Mouse (Mus musculus): ENCODE measurements around the gene Klrk1. TPM values are rescaled to one million over a fixed set of nuclear protein-coding genes. Genes with fewer than 3 reads are reported as not detected.
"Not testable (repeated sequence)": the region's sequence is repeated elsewhere in the genome, so short reads cannot be mapped to it uniquely, and the experiment has no call there.

Klrk1 gene
- 0.04 and 0.13 TPM in 2 replicates for polyA plus RNA-seq (2016; fragmentation: Nextera tagmentation; extraction: Ambion mirVana)

- H3K4me3 ChIP-seq: no peak within 1 kb of the TSS
- WGBS: 82% methylated on average over 4 of the region's 4 CpGs
- no peak for DNase-seq (ENCODE audit: low spot score)
- H3K9me3 ChIP-seq: no peaks in the 10 kb centered on the region
- no peak within 1 kb of the TSS for H3K27ac ChIP-seq (replicated peaks)
- no peaks in the 10 kb centered on the region for H3K27me3 ChIP-seq (replicated peaks; ENCODE audit: low read depth, poor library complexity, severe bottlenecking)
- no peaks in the 10 kb centered on the region for H3K4me1 ChIP-seq
- H3K36me3 ChIP-seq (replicated peaks): no peaks in the 10 kb centered on the region
Observed at GRCm38 (mm10) chr6:129623735-129624134, at the start of gene Klrk1. Klrk1 (minus strand) TSS chr6:129623864.

GRCm38 (mm10) chr6:129661301-129661700, 37.6 kb upstream of the Klrk1 start:
- H3K4me3 ChIP-seq; DNase-seq (ENCODE audit: low spot score); H3K4me1 ChIP-seq; H3K36me3 ChIP-seq (replicated peaks); H3K27me3 ChIP-seq (replicated peaks; ENCODE audit: low read depth, poor library complexity, severe bottlenecking); H3K9me3 ChIP-seq; H3K27ac ChIP-seq (replicated peaks): not testable (repeated sequence)
- 80% methylated on average over 1 of the region's 3 CpGs for WGBS

- not testable (repeated sequence) for DNase-seq (ENCODE audit: low spot score); H3K4me1 ChIP-seq; H3K36me3 ChIP-seq (replicated peaks); H3K4me3 ChIP-seq; H3K27me3 ChIP-seq (replicated peaks; ENCODE audit: low read depth, poor library complexity, severe bottlenecking); H3K9me3 ChIP-seq; H3K27ac ChIP-seq (replicated peaks)
- WGBS: 78% methylated on average over 4 of the region's 4 CpGs
Observed at GRCm38 (mm10) chr6:129660589-129660988, 36.9 kb upstream of the Klrk1 start, which contains the start of gene Klrc2. Klrc2 (minus strand) TSS chr6:129660689.

- whole genome bisulfite sequencing: 90% methylated on average over 1 of the region's 3 CpGs
- not testable (repeated sequence) for H3K36me3 ChIP-seq (replicated peaks)
Observed at GRCm38 (mm10) chr6:129644054-129644453, 20.4 kb upstream of the Klrk1 start.

GRCm38 (mm10) chr6:129643237-129643636, 19.6 kb upstream of the Klrk1 start, which contains the start of gene Klrc3:
Klrc3 (minus strand) TSS chr6:129643337.
- not testable (repeated sequence) for H3K27me3 ChIP-seq (replicated peaks; ENCODE audit: low read depth, poor library complexity, severe bottlenecking); H3K9me3 ChIP-seq; H3K4me3 ChIP-seq; DNase-seq (ENCODE audit: low spot score); H3K36me3 ChIP-seq (replicated peaks); H3K4me1 ChIP-seq; H3K27ac ChIP-seq (replicated peaks)
- 84% methylated on average over 3 of the region's 3 CpGs for WGBS

More at GRCm38 (mm10) chr6:129644054-129644453, 20.4 kb upstream of the Klrk1 start:
- H3K4me3 ChIP-seq; H3K27ac ChIP-seq (replicated peaks); H3K27me3 ChIP-seq (replicated peaks; ENCODE audit: low read depth, poor library complexity, severe bottlenecking); DNase-seq (ENCODE audit: low spot score); H3K9me3 ChIP-seq; H3K4me1 ChIP-seq: not testable (repeated sequence)

GRCm38 (mm10) chr6:129631046-129631445, 7.4 kb upstream of the Klrk1 start:
- 79% methylated on average over 2 of the region's 2 CpGs for WGBS
- H3K36me3 ChIP-seq (replicated peaks); DNase-seq (ENCODE audit: low spot score); H3K27me3 ChIP-seq (replicated peaks; ENCODE audit: low read depth, poor library complexity, severe bottlenecking); H3K4me1 ChIP-seq; H3K9me3 ChIP-seq; H3K27ac ChIP-seq (replicated peaks); H3K4me3 ChIP-seq: not testable (repeated sequence)

- Histone ChIP-seq H3K4me3 (no peak overlapping the region), H3K27me3 (replicated peaks; ENCODE audit: low read depth, poor library complexity, severe bottlenecking) (no peaks in the 10 kb centered on the region), H3K9me3 (no peaks in the 10 kb centered on the region), H3K27ac (replicated peaks) (no peak overlapping the region), H3K36me3 (replicated peaks) (no peaks in the 10 kb centered on the region), H3K4me1 (no peaks in the 10 kb centered on the region)
- no peak for DNase-seq (ENCODE audit: low spot score)
Observed at GRCm38 (mm10) chr6:129608372-129608771, 15.3 kb downstream of the Klrk1 start.

- WGBS: 80% methylated on average over 3 of the region's 3 CpGs
- Histone ChIP-seq H3K4me3 (no peak within 1 kb of the TSS), H3K27me3 (replicated peaks; ENCODE audit: low read depth, poor library complexity, severe bottlenecking) (no peaks in the 10 kb centered on the region), H3K36me3 (replicated peaks) (no peaks in the 10 kb centered on the region), H3K9me3 (no peaks in the 10 kb centered on the region), H3K27ac (replicated peaks) (no peak within 1 kb of the TSS), H3K4me1 (no peaks in the 10 kb centered on the region)
- no peak for DNase-seq (ENCODE audit: low spot score)
Observed at GRCm38 (mm10) chr6:129591508-129591907, 32.2 kb downstream of the Klrk1 start, which contains the start of gene Klrd1. Klrd1 (plus strand) TSS chr6:129591782.

GRCm38 (mm10) chr6:129583014-129583413, 40.6 kb downstream of the Klrk1 start:
- H3K4me3 ChIP-seq: no peak overlapping the region
- no peaks in the 10 kb centered on the region for H3K36me3 ChIP-seq (replicated peaks)
- no peaks in the 10 kb centered on the region for H3K4me1 ChIP-seq
- no peak overlapping the region for H3K27ac ChIP-seq (replicated peaks)
- no peak for DNase-seq (ENCODE audit: low spot score)
- H3K27me3 ChIP-seq (replicated peaks; ENCODE audit: low read depth, poor library complexity, severe bottlenecking): no peaks in the 10 kb centered on the region
- WGBS: 78% methylated on average over 3 of the region's 3 CpGs
- no peaks in the 10 kb centered on the region for H3K9me3 ChIP-seq

GRCm38 (mm10) chr6:129581896-129582295, 41.8 kb downstream of the Klrk1 start:
- no peaks in the 10 kb centered on the region for H3K36me3 ChIP-seq (replicated peaks)
- 83% methylated on average over 4 of the region's 4 CpGs for WGBS
- no peak for DNase-seq (ENCODE audit: low spot score)
- no peak overlapping the region for H3K4me3 ChIP-seq
- H3K4me1 ChIP-seq: no peaks in the 10 kb centered on the region
- no peak overlapping the region for H3K27ac ChIP-seq (replicated peaks)
- no peaks in the 10 kb centered on the region for H3K9me3 ChIP-seq
- H3K27me3 ChIP-seq (replicated peaks; ENCODE audit: low read depth, poor library complexity, severe bottlenecking): no peaks in the 10 kb centered on the region

GRCm38 (mm10) chr6:129581274-129581673, 42.4 kb downstream of the Klrk1 start:
- Histone ChIP-seq H3K27ac (replicated peaks) (no peak overlapping the region), H3K4me3 (no peak overlapping the region), H3K36me3 (replicated peaks) (no peaks in the 10 kb centered on the region), H3K9me3 (no peaks in the 10 kb centered on the region), H3K4me1 (no peaks in the 10 kb centered on the region), H3K27me3 (replicated peaks; ENCODE audit: low read depth, poor library complexity, severe bottlenecking) (no peaks in the 10 kb centered on the region)
- 66% methylated on average over 4 of the region's 4 CpGs for WGBS
- DNase-seq (ENCODE audit: low spot score): no peak

GRCm38 (mm10) chr6:129577605-129578004, 46.1 kb downstream of the Klrk1 start, which contains the start of gene Klre1:
Klre1 (plus strand) TSS chr6:129577905.
- no peak for DNase-seq (ENCODE audit: low spot score)
- no peaks in the 10 kb centered on the region for H3K36me3 ChIP-seq (replicated peaks)
- H3K27ac ChIP-seq (replicated peaks): no peak within 1 kb of the TSS
- no peak within 1 kb of the TSS for H3K4me3 ChIP-seq
- 95% methylated on average over 8 of the region's 8 CpGs for WGBS
- no peaks in the 10 kb centered on the region for H3K27me3 ChIP-seq (replicated peaks; ENCODE audit: low read depth, poor library complexity, severe bottlenecking)
- no peaks in the 10 kb centered on the region for H3K9me3 ChIP-seq
- H3K4me1 ChIP-seq: no peaks in the 10 kb centered on the region

GRCm38 (mm10) chr6:129575315-129575714, 48.3 kb downstream of the Klrk1 start:
- Histone ChIP-seq H3K36me3 (replicated peaks) (no peaks in the 10 kb centered on the region), H3K4me1 (no peaks in the 10 kb centered on the region), H3K4me3 (no peak overlapping the region), H3K27me3 (replicated peaks; ENCODE audit: low read depth, poor library complexity, severe bottlenecking) (no peaks in the 10 kb centered on the region), H3K9me3 (no peaks in the 10 kb centered on the region), H3K27ac (replicated peaks) (no peak overlapping the region)
- DNase-seq (ENCODE audit: low spot score): no peak
- 48% methylated on average over 2 of the region's 2 CpGs for WGBS

- Histone ChIP-seq H3K27me3 (replicated peaks; ENCODE audit: low read depth, poor library complexity, severe bottlenecking) (no peaks in the 10 kb centered on the region), H3K9me3 (no peaks in the 10 kb centered on the region), H3K4me1 (no peaks in the 10 kb centered on the region), H3K4me3 (no peak overlapping the region), H3K27ac (replicated peaks) (no peak overlapping the region), H3K36me3 (replicated peaks) (no peaks in the 10 kb centered on the region)
- no peak for DNase-seq (ENCODE audit: low spot score)
- WGBS: 76% methylated on average over 2 of the region's 2 CpGs
Observed at GRCm38 (mm10) chr6:129565257-129565656, 58.4 kb downstream of the Klrk1 start.
